Mouse (Mus musculus) frontal cortex, postnatal 10 days (tissue): ENCODE measurements at regions not wholly inside any gene's neighbourhood (a gene's known extent, or its start where the extent isn't known, plus 50 kb on each side); places are given as distances from the start of the nearest gene placed in this dataset.

Source experiments
- DNase-seq, 2 experiments: peaks; one replicate each; pipeline ENCODE4 v3.0.0; 2022; ENCODE audit warnings: low spot score in 2 of 2, mixed read lengths in 1 of 2

DNA sequence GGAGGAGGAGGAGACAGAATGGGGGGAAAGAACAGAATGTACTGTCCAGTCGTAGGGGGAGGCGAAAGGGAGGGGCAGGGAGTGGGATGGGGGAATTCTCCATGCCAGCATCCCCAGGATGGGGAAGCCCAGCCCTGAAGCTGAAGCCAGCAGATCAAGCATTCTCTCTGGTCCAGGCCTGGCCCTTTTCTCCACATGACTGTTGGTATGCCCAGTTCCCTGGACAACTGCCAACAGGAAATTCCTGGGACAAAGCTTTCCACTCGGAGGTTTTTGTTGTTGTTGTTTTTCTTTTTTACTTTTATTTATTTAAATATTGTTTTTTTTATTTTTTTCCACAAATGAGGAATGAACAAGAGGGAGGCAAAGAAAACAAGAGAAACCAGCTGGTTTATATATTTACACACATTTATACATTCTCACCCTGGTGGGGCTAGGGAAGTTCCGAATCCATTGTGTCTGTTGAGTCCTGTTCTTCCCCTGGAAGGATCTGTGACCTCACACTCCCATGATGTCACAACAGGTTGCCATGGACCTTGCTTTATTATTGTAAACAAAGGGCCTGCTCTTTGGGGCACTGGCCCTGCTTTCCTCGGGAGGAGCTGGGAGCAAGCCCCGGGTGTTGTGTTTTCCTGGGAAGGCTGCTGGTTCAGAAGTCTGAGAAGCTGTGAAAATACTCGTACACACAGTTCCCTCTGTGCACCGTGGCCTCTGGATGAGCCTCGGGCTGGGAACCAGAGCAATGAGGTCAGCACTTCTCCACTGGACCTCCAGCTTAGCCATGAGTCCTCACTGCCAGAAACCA is 135.5 kb upstream of the Med13l start:
- no peak for DNase-seq

DNA sequence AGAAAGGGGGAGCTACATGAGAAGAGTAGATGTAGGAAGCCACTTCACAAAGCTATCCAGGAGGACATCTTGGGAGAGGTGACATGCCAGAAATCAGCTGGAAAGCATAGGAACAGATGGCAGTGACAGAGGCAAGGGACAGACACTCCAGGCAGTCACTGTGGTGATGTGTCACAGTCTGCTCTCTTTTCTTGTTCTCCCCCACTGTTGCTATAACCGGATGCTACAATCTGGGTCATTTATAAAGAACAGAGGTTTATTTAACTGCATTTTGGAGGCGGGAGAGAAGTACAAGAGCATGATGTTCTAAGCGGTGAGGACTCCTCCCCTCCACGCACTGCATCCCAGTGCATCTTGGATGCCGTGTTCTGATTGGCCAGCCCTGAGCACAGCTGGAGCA is 133.8 kb upstream of the Med13l start:
- DNase-seq = no peak

DNA sequence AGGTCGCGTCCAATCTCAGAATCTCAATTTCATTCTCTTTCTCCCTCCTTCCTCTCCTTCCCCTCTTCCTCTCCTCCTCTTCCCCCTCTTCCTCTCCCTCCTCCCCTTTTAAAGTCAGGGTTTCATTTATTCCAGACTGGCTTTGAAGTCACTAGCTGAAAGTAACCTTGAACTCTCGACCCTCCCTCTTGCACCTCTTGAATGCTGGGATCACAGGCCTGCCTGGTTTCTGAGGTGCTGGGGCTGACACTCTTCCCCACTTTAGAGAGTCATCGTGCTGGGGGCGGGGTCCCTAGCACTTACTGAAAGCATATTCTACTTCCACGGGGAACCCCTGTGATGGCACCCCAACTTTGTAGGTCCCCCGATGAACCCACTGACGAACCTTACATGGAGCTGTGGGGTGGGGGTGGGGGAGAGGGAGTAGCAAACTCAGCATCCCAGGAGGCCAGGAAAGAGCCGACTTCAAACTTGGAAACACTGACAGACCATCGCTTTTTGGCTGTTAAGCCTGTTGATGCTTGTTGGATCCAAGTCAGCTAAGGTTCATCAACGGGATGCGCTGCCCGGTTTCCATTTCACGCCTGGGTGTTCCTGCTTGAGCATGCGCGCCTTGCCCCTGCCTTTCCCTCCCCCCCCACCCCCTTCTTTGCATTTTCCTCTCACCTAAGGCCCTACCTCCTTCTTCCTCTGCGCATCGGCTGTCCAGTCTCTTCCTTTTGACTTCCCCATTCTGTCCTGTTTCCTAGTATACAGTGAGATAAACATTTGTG is 132.0 kb upstream of the Med13l start:
- no peak for DNase-seq

DNA sequence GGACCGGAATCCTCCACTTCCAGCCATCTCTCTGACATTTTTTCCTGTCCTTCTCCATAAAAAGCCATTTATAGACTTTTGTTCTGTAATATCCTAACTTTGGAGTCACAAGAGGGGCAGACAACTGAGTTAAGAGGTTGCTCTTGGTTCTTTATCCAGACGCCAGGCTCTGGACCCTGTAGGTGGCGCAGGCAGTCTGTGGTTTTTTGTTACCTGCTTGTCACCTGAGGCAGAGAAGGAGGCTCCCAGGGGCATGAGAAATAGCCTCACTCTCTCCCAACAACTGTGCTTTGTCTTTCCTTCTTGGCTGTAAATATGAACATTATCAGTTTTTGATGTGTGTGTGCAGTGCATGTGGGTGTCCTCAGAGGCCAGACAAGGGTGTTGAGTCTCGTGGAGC is 126.9 kb upstream of the Med13l start:
- no peak for DNase-seq

- DNase-seq = no peak
Measured at GRCm38 (mm10) chr5:118434718-118435555, 125.5 kb upstream of the Med13l start.

GRCm38 (mm10) chr5:118435556-118435950 is 124.9 kb upstream of the Med13l start:
- DNase-seq = no peak

- no peak for DNase-seq
Measured at GRCm38 (mm10) chr5:118436035-118436434, 124.4 kb upstream of the Med13l start.

GRCm38 (mm10) chr5:118436474-118437306 is 123.8 kb upstream of the Med13l start:
- DNase-seq = no peak

DNA sequence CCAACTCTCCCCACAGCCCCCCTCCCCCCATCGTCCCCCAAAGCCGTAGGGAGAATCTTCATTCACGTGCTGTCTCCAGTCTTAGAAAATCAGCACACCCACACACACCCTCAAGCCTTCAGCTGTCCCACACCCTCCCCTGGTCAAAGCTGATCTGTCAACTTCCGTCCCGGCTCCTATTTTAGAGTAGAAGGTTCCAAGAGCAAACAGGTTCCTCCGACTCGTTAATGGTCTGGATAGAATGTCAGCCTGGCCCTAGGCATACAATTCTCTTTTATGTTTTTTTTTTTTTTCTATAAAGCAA is 123.2 kb upstream of the Med13l start:
- no peak for DNase-seq

- DNase-seq = no peak
Measured at GRCm38 (mm10) chr5:118438016-118438415, 122.5 kb upstream of the Med13l start.

DNA sequence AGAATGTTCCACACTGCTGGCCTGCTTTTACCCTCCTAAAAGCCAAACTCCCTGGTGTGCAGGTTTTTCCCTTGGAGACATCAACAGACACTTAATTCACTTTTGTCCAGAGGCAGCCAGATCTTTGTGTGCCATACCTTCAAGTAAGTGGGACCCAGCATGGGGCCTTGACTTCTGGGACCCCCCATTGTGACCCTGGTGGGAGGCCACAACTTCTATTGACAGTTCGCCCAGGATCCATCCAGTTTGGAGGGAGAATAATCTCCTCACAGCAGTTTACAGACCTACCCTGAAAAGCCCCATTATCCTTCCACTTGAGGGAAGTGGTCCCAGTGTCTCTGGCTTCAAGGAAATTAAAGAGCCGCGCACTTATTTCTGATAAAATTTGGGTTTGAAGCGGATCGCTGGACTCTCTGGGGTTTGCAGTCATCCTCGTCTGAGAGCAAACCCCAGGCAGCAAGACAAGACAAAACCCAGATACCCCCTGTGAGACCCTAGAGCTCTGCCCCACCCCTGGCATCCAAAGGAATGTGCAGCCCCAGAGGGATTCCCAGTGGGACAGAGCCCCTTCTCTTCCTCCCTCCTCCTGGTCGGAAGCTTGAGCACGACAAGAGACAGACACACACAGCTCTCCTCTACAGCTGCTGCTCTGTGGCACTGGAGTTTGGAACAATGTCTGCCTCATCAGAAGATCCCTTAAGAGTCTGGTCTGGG is 115.8 kb upstream of the Med13l start:
- DNase-seq = no peak

DNA sequence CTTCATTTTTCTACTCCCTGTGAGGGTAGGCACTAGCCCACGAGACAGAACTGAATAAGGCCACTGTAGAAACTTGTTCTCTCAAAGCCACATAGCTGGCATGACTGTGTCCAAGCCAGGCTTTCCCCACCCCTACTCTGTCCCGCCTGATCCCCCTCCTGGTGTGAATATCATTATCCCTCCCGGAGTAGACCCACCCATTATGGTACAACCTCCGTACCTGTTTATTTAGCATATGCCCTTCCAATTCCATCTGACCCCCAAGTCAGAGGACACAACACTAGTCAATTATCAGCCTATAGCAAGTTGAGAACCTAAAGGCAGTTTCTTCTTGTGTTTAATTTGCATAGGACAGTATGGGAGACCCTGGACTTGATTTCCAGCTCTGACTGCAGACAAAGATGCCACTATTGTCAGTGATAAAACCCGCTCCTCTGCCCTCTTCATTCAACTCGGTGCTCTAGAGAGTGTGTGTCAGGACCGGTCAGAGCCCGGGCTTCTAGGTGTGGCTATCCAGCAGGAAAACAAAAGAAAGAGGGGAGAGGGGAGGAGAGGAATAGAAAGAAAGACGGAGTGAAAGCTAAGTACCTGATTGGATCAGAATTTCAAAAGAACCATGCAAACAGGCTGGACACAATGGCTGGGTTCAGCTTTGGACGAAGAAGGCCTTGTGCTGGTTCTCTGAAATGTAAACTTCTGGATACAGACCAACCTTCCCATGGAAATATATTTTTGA is 115.1 kb upstream of the Med13l start:
- DNase-seq = no peak

DNA sequence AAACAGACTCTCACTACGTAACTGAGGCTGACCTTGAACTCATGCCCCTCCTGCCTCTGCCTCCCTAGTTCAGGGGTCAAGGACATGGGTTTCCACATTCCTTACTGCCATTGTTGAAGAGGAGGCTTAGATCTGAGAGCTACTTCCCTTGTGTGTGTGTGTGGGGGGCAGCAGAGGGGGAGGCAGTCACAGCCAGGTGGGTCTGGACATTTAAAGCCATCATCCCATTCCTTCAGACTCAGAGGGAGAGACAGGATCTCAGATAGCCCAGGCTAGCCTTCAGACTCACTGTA is 114.5 kb upstream of the Med13l start:
- no peak for DNase-seq

GRCm38 (mm10) chr5:118446878-118447277 is 113.6 kb upstream of the Med13l start:
- DNase-seq = no peak

- DNase-seq = no peak
Measured at GRCm38 (mm10) chr5:118447366-118447765, 113.1 kb upstream of the Med13l start.

- no peak for DNase-seq
Measured at GRCm38 (mm10) chr5:118448884-118449515, 111.5 kb upstream of the Med13l start.

- no peak for DNase-seq
Measured at GRCm38 (mm10) chr5:118449893-118450292, 110.6 kb upstream of the Med13l start.

- no peak for DNase-seq
Measured at GRCm38 (mm10) chr5:118452052-118452451, 108.4 kb upstream of the Med13l start.

- no peak for DNase-seq
Measured at GRCm38 (mm10) chr5:118454096-118454495, 106.4 kb upstream of the Med13l start.
